Mouse (Mus musculus) kidney, adult 18-20 months (tissue): ENCODE results near the gene Phf19.

Experiments used
- DNase-seq: peaks from one replicate; pipeline ENCODE4 v3.0.0; 2021

Phf19 gene

GRCm38 (mm10) chr2:34913218-34914068, at the start of gene Phf19:
Gene Phf19, minus strand, starts transcription at chr2:34914026.
- DNase-seq, result no peak

GRCm38 (mm10) chr2:34963371-34963956, 49.6 kb upstream of the Phf19 start:
- peak; percentile 56 for DNase-seq

GRCm38 (mm10) chr2:34962893-34963292, 49.1 kb upstream of the Phf19 start:
- DNase-seq, result peak; percentile 19

- no peak for DNase-seq
These were observed 48.4 kb upstream of the Phf19 start for GRCm38 (mm10) chr2:34962211-34962610.

- peak; percentile 67 for DNase-seq
These were observed 47.7 kb upstream of the Phf19 start, which contains the start of gene Traf1 for GRCm38 (mm10) chr2:34961481-34962036. Gene Traf1, minus strand, starts transcription at chr2:34961772.

- DNase-seq, result no peak
These were observed 47.1 kb upstream of the Phf19 start for GRCm38 (mm10) chr2:34960966-34961365.

- DNase-seq, result no peak
These were observed 46.6 kb upstream of the Phf19 start for GRCm38 (mm10) chr2:34960466-34960865.

GRCm38 (mm10) chr2:34958582-34958981, 44.8 kb upstream of the Phf19 start:
- no peak for DNase-seq

- DNase-seq, result no peak
These were observed 44.2 kb upstream of the Phf19 start for GRCm38 (mm10) chr2:34958036-34958435.

GRCm38 (mm10) chr2:34957405-34957804, 43.6 kb upstream of the Phf19 start:
- no peak for DNase-seq

GRCm38 (mm10) chr2:34956941-34957340, 43.1 kb upstream of the Phf19 start:
- DNase-seq, result no peak

- no peak for DNase-seq
These were observed 40.5 kb upstream of the Phf19 start for GRCm38 (mm10) chr2:34954344-34954743.

- DNase-seq, result no peak
These were observed 39.8 kb upstream of the Phf19 start for GRCm38 (mm10) chr2:34953547-34954116.

GRCm38 (mm10) chr2:34953018-34953417, 39.2 kb upstream of the Phf19 start:
- no peak for DNase-seq

- DNase-seq, result no peak
These were observed 37.6 kb upstream of the Phf19 start for GRCm38 (mm10) chr2:34951469-34951868.

- no peak for DNase-seq
These were observed 34.8 kb upstream of the Phf19 start for GRCm38 (mm10) chr2:34948622-34949021.

- no peak for DNase-seq
These were observed 32.2 kb upstream of the Phf19 start for GRCm38 (mm10) chr2:34946046-34946445.

GRCm38 (mm10) chr2:34945580-34945979, 31.8 kb upstream of the Phf19 start:
- DNase-seq, result no peak

GRCm38 (mm10) chr2:34944761-34945160, 30.9 kb upstream of the Phf19 start:
- no peak for DNase-seq

GRCm38 (mm10) chr2:34943556-34944120, 29.8 kb upstream of the Phf19 start:
- no peak for DNase-seq

GRCm38 (mm10) chr2:34941061-34941675, 27.3 kb upstream of the Phf19 start:
- DNase-seq, result no peak

- DNase-seq, result no peak
These were observed 26.4 kb upstream of the Phf19 start for GRCm38 (mm10) chr2:34940246-34940645.
